Mouse (Mus musculus) adrenal gland, postnatal 10 days (tissue): ENCODE results near the gene Nol10. TPM values are rescaled to one million over a fixed set of nuclear protein-coding genes. Genes with fewer than 3 reads are reported as not detected.
A peak's percentile ranks its signal among the peaks of the same experiment; 100 is the strongest.

ENCODE experiments used
- DNase-seq: peaks from one replicate; pipeline ENCODE4 v3.0.0; 2021; ENCODE audit warnings: mixed read lengths
- total RNA-seq, 2 experiments: library from RNA; stranded (reverse); gene quantifications; 2 replicates each; pipeline ENCODE4 v1.2.3; 2021

Nol10 gene
- total RNA-seq, 2 experiments from 2014 or later = 11.9 to 14.2 TPM

DNA sequence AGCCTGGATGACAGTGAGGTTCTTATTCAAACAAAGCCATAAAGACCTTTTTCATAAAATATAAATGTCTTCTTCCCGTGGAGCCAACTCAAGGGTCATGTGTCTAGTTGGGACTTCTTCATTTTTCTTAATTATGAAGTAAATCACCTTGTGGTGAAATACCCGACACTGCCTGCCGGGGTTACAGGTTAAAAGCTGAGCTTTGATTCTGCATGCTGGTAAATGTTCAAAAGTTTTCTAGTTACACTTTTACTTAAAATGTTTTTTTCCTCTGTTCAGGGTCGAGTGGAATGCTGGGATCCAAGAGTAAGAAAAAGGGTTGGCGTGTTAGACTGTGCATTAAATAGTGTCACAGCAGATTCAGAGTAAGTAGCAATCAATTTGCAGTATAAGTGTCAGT is 14.1 kb downstream of the Nol10 start:
- no peak for DNase-seq

DNA sequence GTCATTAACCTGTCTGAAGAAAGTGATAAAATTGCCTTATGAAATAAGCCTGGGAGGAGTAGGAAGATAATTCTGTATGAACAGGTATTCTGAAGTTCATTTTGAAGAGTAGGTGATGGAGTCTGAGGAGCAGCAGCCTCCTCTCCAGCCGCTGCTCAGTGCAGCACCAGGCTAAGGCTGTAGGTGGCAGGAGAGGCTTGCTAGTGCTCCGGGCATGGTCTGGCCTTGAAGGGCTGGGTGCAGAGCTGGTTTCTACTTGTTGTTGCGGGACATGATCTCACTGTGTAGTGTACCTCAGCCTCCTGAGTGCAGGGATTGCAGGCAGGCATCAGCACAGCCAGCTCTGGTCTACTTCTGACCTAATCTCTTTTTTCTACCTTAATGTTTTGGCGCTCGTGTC is 18.7 kb downstream of the Nol10 start:
- DNase-seq = peak; percentile 85

DNA sequence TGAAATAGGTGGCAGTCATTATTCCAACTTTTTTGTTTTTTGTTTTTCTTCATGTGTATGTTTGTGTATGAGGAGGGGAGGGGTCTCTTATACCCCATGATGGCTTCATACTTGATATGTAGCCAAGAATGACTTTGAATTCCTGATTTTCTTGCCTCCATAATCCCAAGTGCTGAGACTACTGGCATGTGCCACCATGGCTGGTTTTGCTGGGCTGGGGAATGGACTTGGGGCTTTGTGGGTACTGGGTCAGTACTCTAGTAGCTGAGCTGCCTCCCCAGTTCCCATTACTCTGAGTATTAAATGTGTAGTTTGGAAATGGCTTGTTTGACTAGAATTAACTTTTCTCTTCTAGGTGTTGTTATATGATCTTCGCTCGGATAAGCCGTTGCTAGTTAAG is 20.9 kb downstream of the Nol10 start:
- no peak for DNase-seq

DNA sequence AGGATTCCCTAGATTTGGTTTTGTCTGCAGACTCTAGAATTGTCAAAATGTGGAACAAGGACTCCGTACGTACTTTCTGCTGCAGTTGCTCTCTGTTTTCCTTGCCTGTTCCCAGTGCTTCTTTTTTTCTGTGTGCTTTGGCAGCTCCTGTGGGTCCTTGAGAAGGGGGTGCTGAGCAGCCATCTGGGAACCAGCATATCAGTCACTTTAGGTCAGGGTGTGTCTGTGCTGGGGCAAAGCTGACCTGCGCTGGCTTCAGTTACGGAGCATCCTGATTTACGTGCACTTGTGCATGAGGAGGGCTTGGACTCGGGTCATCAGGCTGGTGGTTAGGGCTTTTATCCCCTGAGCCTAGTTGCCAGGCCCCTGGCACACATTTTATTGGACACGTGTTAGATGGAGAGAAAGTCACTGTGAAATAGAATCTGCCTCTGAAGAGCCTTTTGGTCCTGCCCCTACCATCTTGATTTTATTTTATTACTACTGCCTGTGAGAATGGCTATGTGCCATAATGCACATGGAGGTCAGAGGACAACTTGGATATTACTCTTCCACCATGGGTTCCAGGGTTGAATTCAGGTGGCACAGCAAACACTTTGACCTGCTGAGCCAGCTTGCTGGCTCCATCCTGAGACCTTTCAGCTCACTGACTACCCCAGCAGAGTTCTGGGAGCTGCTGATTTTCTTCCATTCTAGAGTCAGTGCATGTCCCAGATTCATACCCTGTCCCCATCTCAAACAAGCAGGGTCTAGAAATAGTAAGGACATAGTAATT is 21.5 kb downstream of the Nol10 start:
- DNase-seq = peak; percentile 20

DNA sequence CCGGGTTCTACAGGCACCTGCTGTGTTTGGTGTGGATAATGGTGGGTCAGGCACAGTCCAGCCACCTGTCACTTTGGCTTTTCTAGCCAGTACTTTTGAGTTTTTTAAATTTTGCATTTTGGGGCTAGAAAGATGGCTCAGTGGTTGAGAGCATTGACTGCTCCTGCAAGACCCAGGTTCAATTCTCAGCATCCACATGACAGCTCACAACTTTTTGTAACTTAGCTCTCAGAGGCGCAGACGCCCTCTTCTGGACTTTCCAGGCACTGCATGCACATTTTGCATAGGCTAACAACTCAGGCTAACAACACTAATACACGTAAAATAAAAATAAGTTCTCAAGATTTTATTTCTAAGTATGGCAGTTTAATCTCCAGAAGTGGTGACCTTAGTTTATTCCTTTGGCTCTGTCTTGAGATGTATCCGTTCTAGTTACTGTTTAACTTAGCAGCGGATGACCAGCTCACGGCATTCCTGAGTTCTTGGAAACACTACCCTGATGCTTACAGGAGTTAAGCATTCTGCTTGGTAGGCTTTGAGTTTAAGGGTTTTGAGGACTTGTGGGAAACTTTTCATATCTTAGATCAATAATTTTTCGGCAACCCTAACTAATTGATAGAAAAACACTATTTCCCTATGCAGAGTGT is 23.5 kb downstream of the Nol10 start:
- no peak for DNase-seq

DNA sequence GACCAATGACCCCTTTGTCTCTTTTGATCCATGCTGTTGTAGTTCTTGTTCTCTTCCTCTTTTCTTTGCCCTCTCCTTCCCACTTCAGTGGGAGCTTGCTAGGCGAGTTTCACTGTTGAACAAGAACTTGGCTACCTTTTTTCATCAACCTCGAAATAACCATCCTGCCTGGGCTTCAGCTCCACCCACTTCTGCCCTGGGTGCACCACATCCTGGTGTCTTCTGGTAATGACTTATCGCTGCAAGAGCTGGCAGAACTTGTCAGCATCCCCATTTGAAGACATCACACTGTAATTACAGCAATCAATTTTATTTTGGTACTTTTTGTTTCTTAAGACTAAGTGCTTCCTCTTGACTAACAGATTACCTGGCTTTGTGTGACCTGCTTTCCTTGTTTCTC is 24.4 kb downstream of the Nol10 start:
- DNase-seq = no peak

DNA sequence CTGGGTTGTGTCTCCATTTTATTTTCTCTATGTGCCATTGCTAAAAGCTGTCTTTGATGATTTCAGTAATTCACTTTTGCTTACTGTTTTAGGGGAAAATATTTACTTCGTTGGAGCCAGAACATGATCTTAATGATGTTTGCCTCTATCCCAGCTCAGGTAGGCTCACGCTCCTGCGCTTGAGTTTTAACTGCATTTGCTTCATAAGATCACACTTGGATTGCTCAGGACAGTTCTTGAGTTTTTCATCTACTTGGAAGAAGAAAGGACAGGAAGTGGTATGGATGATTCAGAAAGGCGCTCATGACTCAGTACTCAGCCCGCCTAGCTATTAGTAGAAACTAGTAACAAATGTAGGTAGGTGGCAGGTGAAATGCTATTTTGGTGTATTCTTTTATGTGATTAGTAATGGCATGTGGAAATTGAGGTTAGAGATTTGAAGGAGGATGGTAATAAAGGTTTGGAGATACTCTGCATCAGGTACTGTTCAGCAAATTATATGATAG is 25.3 kb downstream of the Nol10 start:
- DNase-seq = no peak

DNA sequence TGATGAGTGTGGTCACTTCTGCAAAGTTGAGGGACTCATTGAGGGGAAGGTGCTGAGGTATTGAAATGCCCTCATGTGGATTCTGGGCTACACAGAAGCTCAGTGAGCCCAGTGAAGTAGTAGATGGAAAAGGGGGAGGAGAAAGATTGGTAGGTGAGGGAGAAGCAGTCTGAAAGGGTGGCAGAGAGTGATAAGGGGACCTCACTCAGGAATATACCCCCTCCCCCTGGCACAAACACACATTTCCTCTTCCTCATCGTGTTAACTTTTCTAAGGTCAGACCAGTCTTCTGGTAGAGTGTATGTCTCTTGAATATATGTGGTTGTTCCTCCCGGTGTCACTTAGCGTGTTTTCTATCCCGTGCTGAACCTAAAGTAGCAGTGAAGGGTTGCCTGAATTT is 27.0 kb downstream of the Nol10 start:
- no peak for DNase-seq

DNA sequence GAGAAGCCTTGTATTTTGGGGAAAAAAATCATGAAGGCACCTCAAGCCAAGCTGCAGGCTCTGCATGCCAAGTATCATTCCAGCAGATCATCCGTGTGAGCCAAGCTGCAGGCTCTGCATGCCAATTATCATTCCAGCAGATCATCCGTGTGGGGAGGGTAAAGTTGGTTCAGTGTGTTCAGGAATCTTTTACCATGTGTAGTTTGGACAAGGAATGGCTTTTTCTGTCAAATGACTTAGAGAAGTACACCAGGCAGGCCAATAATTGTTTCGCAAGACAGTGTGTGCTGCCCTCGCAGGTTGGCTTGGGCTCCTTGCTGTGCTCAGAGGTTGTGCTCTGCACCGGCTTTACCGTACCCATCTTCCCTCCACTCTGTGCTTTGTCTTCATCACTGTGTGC is 28.3 kb downstream of the Nol10 start:
- no peak for DNase-seq

DNA sequence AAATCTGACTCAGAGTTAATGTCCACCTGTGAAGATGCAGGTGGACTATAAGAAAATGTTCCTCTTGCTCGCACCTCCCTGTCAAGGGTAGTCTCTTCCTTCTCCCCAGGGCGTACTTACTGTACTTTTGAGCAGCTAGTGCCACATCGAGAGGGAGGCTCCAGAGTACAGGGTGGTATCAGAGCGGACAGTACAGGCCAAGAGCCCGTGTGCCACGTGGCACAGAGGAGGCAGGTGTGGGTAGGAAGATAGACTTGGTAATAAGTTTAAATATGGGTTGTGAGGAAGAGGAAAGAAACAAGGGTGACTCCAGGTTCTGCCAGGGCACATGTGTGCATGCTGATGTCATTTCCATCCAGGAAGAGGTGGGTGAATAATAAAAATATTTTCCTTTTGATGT is 32.7 kb downstream of the Nol10 start:
- DNase-seq = no peak

DNA sequence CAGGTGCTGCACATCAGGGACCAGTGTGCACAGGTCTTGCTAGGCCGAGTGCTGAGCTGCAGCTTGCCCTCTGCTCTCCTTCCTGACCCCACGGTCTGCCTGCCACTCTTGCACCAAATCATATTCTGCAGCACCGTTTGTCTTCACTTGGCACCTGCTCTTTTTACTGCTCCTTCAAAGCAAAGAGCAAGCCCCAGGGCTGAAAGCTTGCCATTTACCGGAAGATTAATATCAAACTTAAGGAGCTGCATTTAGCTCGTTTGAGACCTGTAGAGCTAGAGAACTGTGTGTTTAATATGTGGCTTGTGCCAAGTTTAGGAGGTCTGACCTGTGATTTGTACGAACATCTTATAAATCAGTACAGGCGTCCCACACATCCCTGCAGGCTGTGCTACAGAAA is 34.5 kb downstream of the Nol10 start:
- DNase-seq = no peak

DNA sequence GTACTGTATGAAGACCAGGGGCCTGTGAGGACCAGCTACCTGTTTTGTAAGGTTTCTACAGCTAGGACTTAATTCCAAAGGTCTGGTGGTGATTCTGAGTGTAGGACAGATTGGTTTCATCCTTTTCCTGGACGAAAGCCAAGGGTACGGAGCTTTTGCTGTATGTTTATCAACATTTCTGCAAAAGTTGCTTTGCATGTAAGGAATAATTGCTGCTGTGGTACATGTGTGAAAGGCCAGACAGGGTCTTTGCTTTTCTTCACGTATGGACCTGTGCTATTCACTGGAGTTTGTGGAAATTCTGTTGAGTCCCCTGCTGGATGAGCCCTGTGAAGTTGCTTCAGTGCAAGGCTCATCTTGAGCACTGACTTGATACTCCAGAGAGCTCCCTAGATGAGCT is 38.6 kb downstream of the Nol10 start:
- DNase-seq = no peak

DNA sequence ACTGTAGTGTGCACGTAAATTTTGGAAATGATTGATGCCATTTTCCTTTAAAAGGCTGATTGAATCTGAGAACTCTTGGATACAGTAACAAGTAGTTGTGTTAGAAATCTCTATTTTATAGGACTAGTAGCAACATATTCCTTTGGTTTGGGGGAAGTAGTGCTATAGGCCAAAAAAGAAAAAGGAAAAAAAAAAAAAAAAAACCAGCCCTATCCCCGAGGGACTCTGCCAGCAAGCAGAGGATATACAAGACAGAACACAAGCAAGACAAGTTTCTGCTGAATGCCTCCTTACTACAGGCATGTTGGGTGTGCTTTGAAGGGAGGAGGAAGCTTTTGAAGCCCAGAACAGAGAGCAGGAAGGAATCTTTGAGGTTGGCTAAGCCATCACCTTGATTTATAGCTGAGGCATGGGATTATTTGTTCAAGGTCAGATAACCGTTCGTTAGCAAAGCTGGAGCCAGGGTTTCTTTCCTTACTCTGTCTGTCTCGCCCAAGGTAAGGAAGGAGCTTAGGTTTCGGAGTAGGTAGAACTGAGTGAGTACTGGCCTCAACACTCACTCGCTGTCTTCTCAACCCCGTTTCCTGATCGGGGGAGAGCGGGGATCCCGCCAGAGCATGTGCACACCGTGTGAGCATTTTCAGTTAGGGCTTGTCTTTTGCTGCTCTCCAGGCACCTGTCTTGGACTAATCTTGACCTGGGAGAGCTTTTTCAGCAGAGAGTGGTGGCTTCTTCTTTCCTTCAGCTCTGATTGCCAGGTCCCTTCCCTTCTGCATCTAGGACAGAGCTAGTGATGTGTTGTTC is 39.3 kb downstream of the Nol10 start:
- DNase-seq = no peak

DNA sequence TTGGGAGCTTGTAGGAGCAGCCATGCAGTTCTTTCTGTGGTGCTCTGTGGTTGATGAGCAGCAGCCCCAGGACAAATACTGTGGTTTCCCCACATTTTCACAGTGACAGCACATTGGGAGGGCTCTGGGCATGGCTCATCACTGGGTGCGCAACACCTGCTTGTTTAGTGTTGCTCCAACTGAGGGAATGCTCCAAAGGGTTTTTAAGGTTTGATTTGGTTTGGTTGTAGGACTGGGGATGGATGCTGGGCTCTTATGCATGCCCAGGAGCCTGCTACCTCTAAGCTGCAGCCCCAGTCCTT is 39.8 kb downstream of the Nol10 start:
- no peak for DNase-seq

DNA sequence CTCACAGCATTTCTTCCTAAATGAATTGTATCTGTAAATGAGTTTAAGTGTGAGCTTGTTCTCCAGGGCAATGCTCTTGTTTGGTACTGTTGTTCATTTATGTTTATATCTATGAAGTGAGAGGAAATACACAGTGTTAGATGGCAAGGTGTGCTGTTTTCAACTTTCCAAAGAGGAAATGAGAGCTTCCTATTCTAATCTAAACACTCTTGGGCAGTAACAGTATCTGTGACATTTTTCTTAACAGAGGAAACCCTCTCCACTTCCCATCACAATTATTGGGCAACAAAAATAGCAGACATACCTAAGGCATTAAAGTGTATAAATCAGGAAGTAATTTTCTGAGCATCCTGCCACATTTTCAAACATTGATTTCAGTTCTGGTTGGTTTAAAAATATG is 41.8 kb downstream of the Nol10 start:
- DNase-seq = no peak

DNA sequence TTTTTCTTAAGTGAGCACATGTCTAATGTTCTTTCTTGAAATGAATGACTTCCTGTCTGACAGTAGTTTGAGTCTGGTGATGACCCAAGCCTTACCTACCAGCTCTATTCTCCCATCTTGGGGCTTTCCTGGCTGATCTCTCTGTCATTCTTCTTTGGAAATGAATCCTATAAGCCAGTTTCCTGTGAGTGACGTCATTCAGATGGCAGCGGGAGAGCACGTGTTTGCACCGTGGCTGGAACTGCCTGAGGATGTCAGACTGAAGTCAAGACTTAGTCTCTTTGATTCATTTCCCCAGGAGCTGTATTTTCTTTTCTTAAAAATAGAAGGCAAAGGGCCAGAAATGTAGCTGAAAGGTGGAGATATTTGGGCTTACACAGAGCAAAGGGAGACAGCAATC is 42.3 kb downstream of the Nol10 start:
- DNase-seq = peak; percentile 28

DNA sequence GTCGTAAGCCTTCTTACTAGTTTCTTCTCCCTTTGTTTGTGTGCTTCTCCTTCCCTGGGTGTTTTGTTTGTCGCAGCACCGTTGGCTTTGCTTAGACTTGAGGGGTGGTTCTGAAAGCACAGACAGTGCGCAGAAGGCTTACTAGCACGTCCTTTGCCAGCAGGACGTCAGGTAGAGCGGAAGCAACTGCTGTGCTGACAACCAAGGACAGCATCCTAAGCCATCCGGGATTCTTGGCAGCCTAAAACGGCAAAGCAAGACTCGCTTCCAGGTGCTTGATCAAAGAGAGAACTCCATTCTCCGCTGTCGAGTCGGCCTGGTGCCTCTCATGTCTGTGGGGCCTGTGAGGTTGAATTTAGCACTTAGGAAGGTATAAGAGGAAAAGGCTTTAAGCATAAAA is 44.9 kb downstream of the Nol10 start:
- DNase-seq = no peak

DNA sequence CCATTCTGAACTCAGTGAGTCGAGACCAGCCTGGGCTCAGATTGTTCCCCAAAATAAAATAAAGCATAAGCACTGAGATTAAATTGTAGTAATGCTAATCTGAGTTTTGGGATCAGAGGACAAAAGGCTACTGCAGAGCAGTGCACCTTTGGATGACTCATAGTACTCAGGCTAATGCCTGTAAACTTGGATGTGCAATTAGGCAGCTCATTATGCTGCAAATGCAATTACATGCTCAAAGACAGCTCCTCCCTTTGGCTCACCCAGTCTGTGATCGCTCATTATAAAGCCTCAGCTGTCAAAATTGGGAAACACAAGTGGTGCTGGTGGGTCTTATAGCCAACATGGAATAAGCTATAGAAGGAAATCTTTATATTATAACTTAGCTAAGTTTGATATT is 48.9 kb downstream of the Nol10 start:
- DNase-seq = no peak

DNA sequence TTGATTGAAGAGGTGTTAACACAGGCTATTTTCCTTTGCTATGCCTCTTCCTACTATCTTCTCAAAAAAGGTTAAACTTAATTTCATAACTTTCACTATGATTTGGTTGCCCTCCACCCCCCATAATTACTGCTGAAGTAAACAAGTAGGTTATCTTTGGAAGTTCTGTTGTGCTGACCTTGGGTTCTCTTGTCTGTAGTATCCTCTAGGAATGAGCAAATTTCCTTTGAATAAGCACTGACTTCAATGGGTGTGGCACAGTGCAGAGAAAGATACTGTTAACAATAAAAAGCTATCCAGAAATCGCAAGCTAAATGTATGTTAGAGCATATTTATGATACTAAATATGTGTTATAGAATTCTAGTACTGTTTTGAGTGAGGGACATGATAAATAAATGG is 53.2 kb downstream of the Nol10 start:
- DNase-seq = no peak

DNA sequence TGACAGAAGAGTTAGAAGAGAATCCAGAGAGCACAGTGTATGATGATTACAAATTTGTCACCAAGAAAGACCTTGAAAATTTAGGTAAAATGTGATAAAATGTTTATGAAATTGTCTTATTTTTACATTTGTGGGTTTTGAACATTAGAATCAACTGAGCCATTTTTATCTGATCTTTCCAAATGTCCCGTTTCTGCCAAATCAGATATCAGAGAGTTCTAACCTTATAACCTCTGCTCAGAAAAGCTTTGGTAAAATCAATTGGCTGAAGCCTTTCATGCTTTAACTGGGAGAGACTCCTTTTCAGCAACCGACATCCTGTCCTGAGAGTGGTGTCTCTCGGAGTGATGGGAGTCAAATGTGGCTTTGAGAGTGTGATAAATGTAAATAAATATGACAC is 53.9 kb downstream of the Nol10 start:
- no peak for DNase-seq

DNA sequence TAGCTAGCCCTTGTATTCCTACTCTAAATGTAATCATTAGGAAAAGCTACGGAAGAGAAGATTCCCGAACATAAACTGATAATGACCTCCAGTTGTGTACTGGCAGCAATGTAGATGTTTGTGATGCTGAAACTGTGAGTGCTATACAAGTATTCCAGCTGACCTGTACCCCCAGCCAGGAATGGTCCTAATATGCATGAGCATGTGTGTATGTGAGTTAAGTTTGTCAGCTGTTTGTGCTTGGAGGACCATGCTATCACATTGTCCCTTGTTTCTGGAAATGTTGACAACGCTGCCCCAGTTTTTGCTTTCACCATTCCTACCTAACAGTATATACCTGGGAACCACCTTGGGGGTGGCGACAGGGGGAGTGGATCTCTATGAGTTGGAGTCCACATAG is 55.7 kb downstream of the Nol10 start:
- no peak for DNase-seq

DNA sequence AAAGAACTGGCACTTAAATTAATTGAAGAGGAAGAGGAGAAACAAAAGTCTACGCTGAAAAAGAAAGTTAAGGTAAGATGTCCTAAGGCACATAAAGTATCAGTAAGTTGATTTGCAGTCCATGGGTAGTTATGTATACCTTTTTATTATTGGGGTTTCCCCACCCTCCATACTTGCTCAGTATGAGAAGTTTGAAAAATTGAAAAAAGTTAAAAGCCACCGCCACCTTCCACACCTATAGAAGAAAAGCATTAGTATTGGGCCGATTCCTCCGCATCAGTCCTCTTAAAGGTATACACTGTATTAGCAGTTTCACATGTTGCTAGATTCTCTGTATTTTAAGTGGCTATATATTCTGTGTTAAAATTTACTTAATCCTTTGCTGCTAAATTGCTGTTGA is 58.6 kb downstream of the Nol10 start:
- DNase-seq = no peak

DNA sequence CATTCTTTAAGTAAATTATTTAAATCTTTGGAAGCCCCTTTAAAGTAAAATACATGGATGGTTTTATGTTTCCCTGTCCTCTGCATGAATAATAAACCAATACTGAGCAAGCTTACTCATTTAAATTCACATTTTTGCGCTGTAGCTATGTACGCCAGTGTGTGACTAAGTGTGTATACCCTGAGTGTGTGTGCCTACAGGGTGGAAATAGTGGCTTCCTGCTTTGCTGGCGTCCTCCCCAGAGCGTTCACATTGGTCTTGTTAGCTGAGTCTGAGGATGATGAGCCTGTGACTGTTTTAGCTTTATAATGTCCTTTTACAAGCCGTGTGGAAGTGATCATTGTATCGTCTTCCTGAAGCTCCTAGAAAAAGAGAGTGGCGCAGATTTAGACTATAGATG is 60.1 kb downstream of the Nol10 start:
- no peak for DNase-seq

DNA sequence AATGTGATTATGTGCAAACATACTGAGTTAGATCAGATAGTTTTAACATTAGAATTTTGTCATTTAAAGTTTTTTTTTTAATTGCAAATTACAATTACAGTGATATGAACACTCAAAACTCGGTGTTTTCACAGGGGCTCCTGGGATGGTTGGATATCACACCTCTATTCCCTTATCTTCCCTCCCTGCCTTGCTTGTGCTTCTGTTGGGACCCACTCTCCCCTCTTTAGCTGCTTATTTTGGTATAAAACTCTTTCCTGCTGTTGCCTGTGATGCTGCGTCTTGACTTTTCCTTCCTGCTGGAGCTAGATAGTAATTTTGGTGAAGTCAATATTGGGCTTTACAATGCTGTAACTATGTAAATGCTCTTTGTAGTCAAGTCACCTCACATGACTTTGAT is 63.0 kb downstream of the Nol10 start:
- no peak for DNase-seq
